Comparison of ENCODE assay signal across 17 mouse cellular contexts in the genomic region with DNA sequence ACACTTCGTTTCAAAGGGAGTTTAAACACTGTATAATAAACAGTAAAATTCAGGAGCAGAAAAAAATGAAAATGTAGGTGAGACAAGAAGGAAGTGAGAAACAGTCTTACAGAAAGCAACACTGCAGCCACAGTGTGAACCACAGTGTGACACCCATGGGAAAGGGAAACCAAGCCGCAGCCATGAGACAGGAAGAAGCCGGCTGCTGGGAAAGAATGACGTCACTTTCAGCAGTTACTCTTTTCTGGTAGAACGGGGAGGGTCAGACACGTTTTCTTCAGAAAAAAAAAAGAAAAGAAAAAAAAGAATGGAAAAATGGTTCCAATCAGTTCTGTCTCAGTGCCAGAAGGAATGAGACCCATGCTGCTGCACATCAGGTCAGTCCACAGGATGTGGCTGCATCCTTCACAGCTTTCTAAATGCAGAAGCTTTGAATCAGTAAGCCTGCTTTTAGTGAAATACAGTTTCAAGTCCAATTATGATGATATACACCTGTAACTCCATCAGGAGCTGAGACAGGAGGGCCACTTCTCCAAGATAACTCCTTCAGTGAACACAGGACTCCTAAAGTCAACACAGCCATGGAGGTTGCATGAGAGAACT.
DNase-seq lines count a peak whose midpoint lies in the region; ATAC-seq lines count a peak whose summit lies in the region.
"Had no signal": no experiment of that assay in that cellular context is flagged by ENCODE, and none has a peak within 500 bp of the region (broad histone marks: within the 10 kb centered on the region; RNA-seq: fewer than 3 reads in every experiment).

No protein-coding gene starts in this region.

- no peaks in the 10 kb centered on the region for H3K9me3 ChIP-seq in embryonic facial prominence, embryonic 14.5 days (ENCODE audit: control insufficient read depth, low read length)
- no peaks in the 10 kb centered on the region for H3K9me3 ChIP-seq in embryonic facial prominence, embryonic 10.5 days
- H3K9me3 ChIP-seq: embryonic facial prominence, embryonic 15.5 days; forebrain, embryonic 15.5 days; midbrain, embryonic 10.5 days; neural tube, embryonic 15.5 days had no signal

- no peak for ATAC-seq in embryonic facial prominence, embryonic 14.5 days (ENCODE audit: low read depth)
- peak; percentile 80; the same call in 1 of the 2 replicates for ATAC-seq in monocyte, adult 5-6 weeks (replicated peaks; ENCODE audit: insufficient number of reproducible peaks, low FRiP score, low TSS enrichment, poor library complexity, severe bottlenecking)
- ATAC-seq: forebrain, embryonic 15.5 days; hindbrain, embryonic 16.5 days had no signal

- H3K4me3 ChIP-seq in embryonic facial prominence, embryonic 14.5 days (ENCODE audit: low read depth, low read length) = no peak overlapping the region
- H3K4me3 ChIP-seq in embryonic facial prominence, embryonic 10.5 days = no peak overlapping the region
- H3K4me3 ChIP-seq: embryonic facial prominence, embryonic 15.5 days; forebrain, embryonic 15.5 days; midbrain, embryonic 10.5 days; neural tube, embryonic 15.5 days had no signal

- 55% methylated on average over 6 of the region's 6 CpGs for WGBS in embryonic facial prominence, embryonic 14.5 days
- WGBS in embryonic facial prominence, embryonic 10.5 days = 78% methylated on average over 6 of the region's 6 CpGs

- peak; percentile 2 for DNase-seq in embryonic facial prominence, embryonic 14.5 days (ENCODE audit: low spot score)
- no peak for DNase-seq in embryonic facial prominence, embryonic 10.5 days (ENCODE audit: low spot score)
- peak; percentile 46 to 50 for DNase-seq in spleen, postnatal 36 days (ENCODE audit: low spot score in 2 of 2)
- DNase-seq in spleen, postnatal 4 days (ENCODE audit: low spot score in 2 of 2) = no peak
- peak; percentile 37 for DNase-seq in thymus, postnatal 4 days
- no peak for DNase-seq in cerebellum, adult 9-10 months
- no peak for DNase-seq in neural tube, embryonic 10.5 days (ENCODE audit: extremely low spot score, low spot score)
- DNase-seq: adrenal gland, postnatal 14 days; cerebellum, adult 18-20 months; kidney, postnatal 10 days had no signal

- no peaks in the 10 kb centered on the region for H3K36me3 ChIP-seq in embryonic facial prominence, embryonic 14.5 days (ENCODE audit: control insufficient read depth, insufficient read depth, low read length)
- H3K36me3 ChIP-seq in embryonic facial prominence, embryonic 10.5 days (replicated peaks) = no peaks in the 10 kb centered on the region
- H3K36me3 ChIP-seq: embryonic facial prominence, embryonic 15.5 days; forebrain, embryonic 15.5 days; midbrain, embryonic 10.5 days; neural tube, embryonic 15.5 days had no signal

- no peak overlapping the region for H3K4me2 ChIP-seq in embryonic facial prominence, embryonic 14.5 days (ENCODE audit: low read depth, low read length)
- H3K4me2 ChIP-seq: embryonic facial prominence, embryonic 15.5 days; forebrain, embryonic 15.5 days; neural tube, embryonic 15.5 days had no signal

- no peaks in the 10 kb centered on the region for H3K27me3 ChIP-seq in embryonic facial prominence, embryonic 14.5 days (replicated peaks; ENCODE audit: control insufficient read depth, insufficient read depth, low read length)
- no peaks in the 10 kb centered on the region for H3K27me3 ChIP-seq in embryonic facial prominence, embryonic 10.5 days (replicated peaks; ENCODE audit: low read depth, poor library complexity, severe bottlenecking)
- H3K27me3 ChIP-seq: embryonic facial prominence, embryonic 15.5 days; forebrain, embryonic 15.5 days; neural tube, embryonic 15.5 days had no signal

- H3K27ac ChIP-seq in embryonic facial prominence, embryonic 14.5 days (replicated peaks; ENCODE audit: low read depth, low read length) = no peak overlapping the region
- H3K27ac ChIP-seq in embryonic facial prominence, embryonic 10.5 days (replicated peaks) = no peak overlapping the region
- H3K27ac ChIP-seq: embryonic facial prominence, embryonic 15.5 days; forebrain, embryonic 15.5 days; liver, embryonic 14.5 days; midbrain, embryonic 10.5 days; neural tube, embryonic 15.5 days had no signal

- H3K4me1 ChIP-seq in embryonic facial prominence, embryonic 14.5 days (ENCODE audit: control insufficient read depth, insufficient read depth, low read length) = no peaks in the 10 kb centered on the region
- no peaks in the 10 kb centered on the region for H3K4me1 ChIP-seq in embryonic facial prominence, embryonic 10.5 days
- H3K4me1 ChIP-seq: embryonic facial prominence, embryonic 15.5 days; forebrain, embryonic 15.5 days; midbrain, embryonic 10.5 days; neural tube, embryonic 15.5 days had no signal

- no peak overlapping the region for H3K9ac ChIP-seq in embryonic facial prominence, embryonic 14.5 days (ENCODE audit: low read depth, low read length)
- H3K9ac ChIP-seq: embryonic facial prominence, embryonic 15.5 days; forebrain, embryonic 15.5 days; liver, embryonic 14.5 days; neural tube, embryonic 15.5 days had no signal

Comparison
In these comparisons a context has a peak if more than half of its experiments do, and no peak if none do; other contexts are left out.
1. DNase-seq: peak in embryonic facial prominence, embryonic 14.5 days (single experiment), spleen, postnatal 36 days (2 of 2) and thymus, postnatal 4 days (single experiment); none in embryonic facial prominence, embryonic 10.5 days (single experiment), spleen, postnatal 4 days (0 of 2), cerebellum, adult 9-10 months (single experiment) and neural tube, embryonic 10.5 days (single experiment).